Comparison of ENCODE assay signal across 10 mouse cellular contexts in genomic region chr1:90441134-90441868, GRCm38 (mm10).
DNase-seq lines count a peak whose midpoint lies in the region; ATAC-seq and TF ChIP-seq lines count a peak whose summit lies in the region.
"Had no signal": no experiment of that assay in that cellular context is flagged by ENCODE, and none has a peak within 500 bp of the region (broad histone marks: within the 10 kb centered on the region; RNA-seq: fewer than 3 reads in every experiment).

No protein-coding gene starts in this region.

- no peaks in the 10 kb centered on the region for H3K36me3 ChIP-seq in neural tube, embryonic 15.5 days
- H3K36me3 ChIP-seq in embryonic facial prominence, embryonic 10.5 days (replicated peaks): no peaks in the 10 kb centered on the region
- H3K36me3 ChIP-seq in limb, embryonic 12.5 days: no peaks in the 10 kb centered on the region
- H3K36me3 ChIP-seq in stomach, postnatal 0 days (ENCODE audit: control insufficient read depth, insufficient read depth, low read length): no peaks in the 10 kb centered on the region
- H3K36me3 ChIP-seq: lung, embryonic 15.5 days had no signal

- WGBS in neural tube, embryonic 15.5 days: 32% methylated on average over 10 of the region's 10 CpGs
- WGBS in embryonic facial prominence, embryonic 10.5 days: 48% methylated on average over 10 of the region's 10 CpGs
- 39% methylated on average over 10 of the region's 10 CpGs for WGBS in limb, embryonic 12.5 days
- WGBS in stomach, postnatal 0 days: 65% methylated on average over 10 of the region's 10 CpGs

- no peak for TF ChIP-seq CTCF in stomach, postnatal 0 days (IDR thresholded peaks at IDR 0.05; ENCODE audit: low read depth)

- peak; percentile 60 for DNase-seq in neural tube, embryonic 10.5 days (ENCODE audit: extremely low spot score, low spot score)
- DNase-seq in embryonic facial prominence, embryonic 10.5 days (ENCODE audit: low spot score): peak; percentile 67
- DNase-seq in stomach, postnatal 0 days (ENCODE audit: low spot score): no peak
- DNase-seq in layer of hippocampus, adult 11-12 months (ENCODE audit: low spot score): no peak
- DNase-seq in urinary bladder, postnatal 25 days (ENCODE audit: low spot score): no peak
- DNase-seq: heart, adult 2 months; thymus, postnatal 4 days had no signal

- no peak for TF ChIP-seq EP300 in stomach, postnatal 0 days (optimal IDR thresholded peaks at IDR 0.05)

- no peaks in the 10 kb centered on the region for H3K27me3 ChIP-seq in neural tube, embryonic 15.5 days (replicated peaks)
- H3K27me3 ChIP-seq in embryonic facial prominence, embryonic 10.5 days (replicated peaks; ENCODE audit: low read depth, poor library complexity, severe bottlenecking): peaks cover 7% of the 10 kb centered on the region; the same call in 1 of the 2 replicates
- H3K27me3 ChIP-seq in limb, embryonic 12.5 days: peaks cover 7% of the 10 kb centered on the region; the same call in 1 of the 2 replicates
- H3K27me3 ChIP-seq in stomach, postnatal 0 days (ENCODE audit: control insufficient read depth, insufficient read depth, low read length): no peaks in the 10 kb centered on the region

- no peaks in the 10 kb centered on the region for H3K9me3 ChIP-seq in neural tube, embryonic 15.5 days (replicated peaks)
- H3K9me3 ChIP-seq in embryonic facial prominence, embryonic 10.5 days: no peaks in the 10 kb centered on the region
- no peaks in the 10 kb centered on the region for H3K9me3 ChIP-seq in limb, embryonic 12.5 days
- H3K9me3 ChIP-seq in stomach, postnatal 0 days (ENCODE audit: control insufficient read depth, low read length): no peaks in the 10 kb centered on the region
- H3K9me3 ChIP-seq: lung, embryonic 15.5 days had no signal

- peaks cover 6% of the 10 kb centered on the region for H3K4me1 ChIP-seq in neural tube, embryonic 15.5 days
- peaks cover 69% of the 10 kb centered on the region for H3K4me1 ChIP-seq in embryonic facial prominence, embryonic 10.5 days
- peaks cover 56% of the 10 kb centered on the region for H3K4me1 ChIP-seq in limb, embryonic 12.5 days (replicated peaks)
- H3K4me1 ChIP-seq in stomach, postnatal 0 days (replicated peaks; ENCODE audit: control insufficient read depth, insufficient read depth): no peaks in the 10 kb centered on the region

- no peak overlapping the region for H3K4me2 ChIP-seq in neural tube, embryonic 15.5 days
- no peak overlapping the region for H3K4me2 ChIP-seq in limb, embryonic 12.5 days
- no peak overlapping the region for H3K4me2 ChIP-seq in stomach, postnatal 0 days (replicated peaks; ENCODE audit: low read depth)
- H3K4me2 ChIP-seq: lung, embryonic 15.5 days had no signal

- no peak for ATAC-seq in neural tube, embryonic 15.5 days (ENCODE audit: low FRiP score)
- ATAC-seq in limb, embryonic 12.5 days (ENCODE audit: insufficient number of reproducible peaks, insufficient read depth, low FRiP score, low TSS enrichment, low read depth): peak; percentile 68; the same call in 1 of the 2 replicates
- ATAC-seq in stomach, postnatal 0 days (ENCODE audit: low FRiP score, low TSS enrichment): no peak

- no peak overlapping the region for H3K9ac ChIP-seq in neural tube, embryonic 15.5 days (replicated peaks)
- no peak overlapping the region for H3K9ac ChIP-seq in limb, embryonic 12.5 days (replicated peaks)
- H3K9ac ChIP-seq in stomach, postnatal 0 days (ENCODE audit: low read length): no peak overlapping the region
- H3K9ac ChIP-seq: lung, embryonic 15.5 days had no signal

- H3K4me3 ChIP-seq in neural tube, embryonic 15.5 days (replicated peaks): no peak overlapping the region
- no peak overlapping the region for H3K4me3 ChIP-seq in embryonic facial prominence, embryonic 10.5 days
- no peak overlapping the region for H3K4me3 ChIP-seq in limb, embryonic 12.5 days (replicated peaks)
- H3K4me3 ChIP-seq in stomach, postnatal 0 days (ENCODE audit: low read depth, low read length): no peak overlapping the region
- H3K4me3 ChIP-seq: heart, adult 2 months; lung, embryonic 15.5 days had no signal

- H3K27ac ChIP-seq in neural tube, embryonic 15.5 days (replicated peaks): no peak overlapping the region; the same call in 1 of the 2 replicates
- H3K27ac ChIP-seq in embryonic facial prominence, embryonic 10.5 days (replicated peaks): peak overlapping the region; percentile 83
- 0 out of 2 replicates have a peak overlapping the region, but pooled peaks have one; percentile 7 for H3K27ac ChIP-seq in limb, embryonic 12.5 days
- H3K27ac ChIP-seq in stomach, postnatal 0 days (replicated peaks): peak overlapping the region; percentile 24; the same call in 1 of the 2 replicates
- H3K27ac ChIP-seq: heart, adult 2 months; lung, embryonic 15.5 days had no signal

Comparison
In these comparisons a context has a peak if more than half of its experiments do, and no peak if none do; other contexts are left out.
1. DNase-seq: peak in neural tube, embryonic 10.5 days (single experiment) and embryonic facial prominence, embryonic 10.5 days (single experiment); none in stomach, postnatal 0 days (single experiment), layer of hippocampus, adult 11-12 months (single experiment) and urinary bladder, postnatal 25 days (single experiment).